Mouse (Mus musculus): ENCODE results near the gene Fam84a. TPM values are rescaled to one million over a fixed set of nuclear protein-coding genes. Genes with fewer than 3 reads are reported as not detected.

The Fam84a gene
- total RNA-seq (2022): under 1 TPM in 2 of 4 experiments, not detected in 2; 0.07 TPM

DNA sequence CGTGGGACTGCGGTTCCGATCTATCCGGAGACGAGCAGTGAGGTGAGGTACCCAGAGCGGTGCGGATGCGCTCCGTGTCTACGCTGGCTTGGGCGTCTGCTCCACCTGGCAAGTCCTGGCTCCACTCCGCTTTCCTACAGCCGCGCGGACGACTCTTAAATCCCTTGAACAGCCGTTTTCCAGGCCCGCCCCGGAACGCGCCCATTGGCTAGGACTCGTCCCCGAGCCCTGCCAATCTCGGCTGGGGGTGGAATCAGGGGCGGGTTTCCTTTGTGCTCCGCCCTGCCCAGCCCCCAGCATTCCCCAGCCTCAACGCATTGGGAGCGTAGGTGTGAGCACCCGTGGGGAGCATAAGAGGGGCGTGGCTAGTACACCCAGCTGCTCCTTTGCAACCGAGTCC is at the start of gene Fam84a:
Fam84a (minus strand) TSS at position 134 of the 400 bp plus-strand sequence.
- DNase-seq (ENCODE audit: low spot score in 2 of 2): peak; percentile 22 to 24

DNA sequence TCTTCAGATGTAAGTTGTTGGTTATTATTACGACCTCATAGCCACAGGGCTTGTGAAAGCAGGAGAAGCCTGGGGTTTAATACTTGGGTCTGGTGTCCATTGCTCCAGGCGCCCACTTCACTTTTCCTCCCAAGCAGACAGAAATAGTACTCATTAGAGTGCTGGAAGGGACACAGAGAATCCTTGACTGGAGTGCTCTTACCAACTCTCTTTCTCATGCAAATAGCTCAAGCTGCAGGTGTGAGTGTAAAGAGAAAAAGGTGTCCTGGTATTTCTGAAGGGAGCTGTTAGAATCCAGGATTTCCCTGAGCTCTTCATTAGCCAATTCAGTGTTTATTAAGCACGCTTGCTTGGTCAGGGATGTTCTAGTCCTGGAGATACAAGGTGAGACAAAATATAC is 43.6 kb upstream of the Fam84a start:
- no peak for DNase-seq (ENCODE audit: low spot score in 2 of 2)

DNA sequence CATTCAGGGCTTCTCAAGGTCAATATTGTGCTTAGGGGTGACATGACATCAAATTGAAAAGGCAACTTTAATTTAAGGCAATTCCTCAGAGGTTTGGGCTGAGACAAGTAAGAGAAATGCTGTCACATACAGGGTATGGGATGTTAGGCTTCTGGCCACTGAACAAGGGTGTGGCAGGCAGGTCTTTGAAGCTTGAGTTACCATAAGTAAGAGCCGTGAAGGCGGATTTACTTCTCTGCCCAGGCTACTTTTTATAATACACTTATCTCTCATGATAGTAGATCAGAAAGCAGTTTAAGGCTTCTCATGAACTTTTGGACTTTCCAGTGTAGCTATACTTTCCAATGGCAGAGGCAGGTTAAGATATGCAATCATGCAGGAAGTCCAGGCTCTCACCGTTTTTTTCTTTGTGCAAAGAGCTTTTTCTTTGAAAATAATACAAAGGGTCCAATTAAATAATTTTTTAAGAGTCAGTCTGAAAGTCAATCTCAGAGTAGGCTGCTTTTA is 34.9 kb upstream of the Fam84a start:
- DNase-seq (ENCODE audit: low spot score in 2 of 2): no peak

DNA sequence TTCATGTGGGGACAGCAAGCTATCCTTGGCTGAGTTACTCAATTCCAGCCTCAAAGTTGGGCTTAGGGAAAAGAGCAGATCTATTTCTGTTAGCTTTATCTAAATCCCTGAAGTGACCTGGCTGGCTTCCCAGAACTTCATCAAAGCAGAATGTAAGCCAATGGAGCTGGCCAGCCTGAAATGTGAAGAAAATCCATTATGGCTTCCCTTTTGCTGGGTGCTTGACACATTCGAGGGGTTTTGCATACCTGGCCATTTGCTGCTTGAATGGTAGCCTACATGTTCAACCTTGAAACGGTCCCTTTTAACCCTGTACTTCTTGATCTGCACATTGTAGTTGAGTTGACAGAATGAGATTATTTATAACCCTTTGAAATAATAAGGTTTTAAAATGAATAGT is 13.9 kb upstream of the Fam84a start:
- DNase-seq (ENCODE audit: low spot score in 2 of 2): no peak

DNA sequence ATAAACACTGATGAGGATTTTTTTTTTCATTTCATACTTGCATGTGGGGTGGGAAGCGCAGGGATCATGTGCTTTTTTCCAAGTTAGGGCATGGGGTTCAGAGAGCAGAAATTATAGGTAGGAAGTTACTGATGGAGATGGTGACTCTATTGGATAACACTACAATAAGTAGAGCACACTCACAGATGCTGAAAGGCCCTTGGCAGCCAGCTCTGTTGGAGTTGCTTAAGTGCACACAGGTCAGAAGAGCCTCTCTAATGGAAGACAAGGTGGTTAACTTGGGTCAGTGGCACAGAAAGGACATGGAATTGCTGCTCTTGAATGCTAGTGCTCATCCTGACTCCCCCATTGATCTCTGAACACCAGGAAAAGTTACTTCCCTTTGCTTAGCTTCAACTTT is 13.1 kb upstream of the Fam84a start:
- no peak for DNase-seq (ENCODE audit: low spot score in 2 of 2)

DNA sequence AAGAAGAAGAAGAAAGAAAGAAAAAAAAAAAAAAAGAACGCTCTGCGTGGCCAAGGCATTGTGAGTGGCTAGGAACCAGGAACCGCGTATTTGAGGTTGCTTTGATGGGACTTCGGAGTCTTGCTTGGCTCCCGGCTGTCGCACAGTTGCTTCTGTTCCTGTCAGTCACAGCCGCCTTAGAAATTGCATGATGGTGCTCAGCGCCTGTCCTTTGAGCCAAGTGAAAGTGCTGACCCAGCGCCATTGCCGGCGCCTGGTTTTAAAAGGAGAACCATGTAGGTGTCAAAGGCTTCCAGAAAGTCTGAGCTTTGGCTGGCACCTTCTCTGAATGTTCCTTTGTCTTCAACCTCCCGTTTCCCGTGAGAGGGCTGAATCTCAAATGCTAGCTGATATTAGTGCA is 572 bp upstream of the Fam84a start:
- DNase-seq (ENCODE audit: low spot score in 2 of 2): peak in 1 of 2 experiments; percentile 3

DNA sequence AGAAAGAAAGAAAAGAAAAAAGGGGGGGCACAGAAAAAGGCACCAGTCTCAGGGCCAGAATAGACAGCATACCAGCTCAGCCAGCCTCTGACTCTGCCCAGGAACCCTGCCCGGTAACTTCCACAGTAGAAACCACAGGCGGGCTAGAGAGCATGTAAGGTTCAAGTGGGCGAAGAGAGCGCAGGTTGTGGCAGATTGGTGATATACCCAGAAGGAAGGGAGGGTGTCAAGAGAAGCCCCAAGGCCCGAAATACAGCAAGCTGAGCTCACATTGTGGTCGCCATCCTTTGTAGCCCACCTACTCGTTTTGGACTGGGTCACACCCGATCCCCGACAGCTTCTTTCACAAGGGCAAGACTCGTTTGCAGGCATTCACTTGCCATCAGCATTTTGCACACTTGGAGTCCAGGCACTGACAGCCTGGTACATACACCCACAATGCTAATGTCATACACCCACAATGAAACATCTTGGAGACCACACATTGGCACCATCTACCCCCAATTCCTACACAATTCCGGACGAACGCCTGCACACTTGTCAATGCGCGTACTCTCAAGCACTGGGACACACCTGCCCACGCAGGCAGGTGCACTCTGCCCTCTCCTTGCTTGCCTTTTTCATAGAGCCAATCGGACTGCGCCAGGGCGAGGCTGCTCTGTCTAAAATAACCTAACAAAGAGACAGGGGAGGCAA is 770 bp downstream of the Fam84a start:
- no peak for DNase-seq (ENCODE audit: low spot score in 2 of 2)

DNA sequence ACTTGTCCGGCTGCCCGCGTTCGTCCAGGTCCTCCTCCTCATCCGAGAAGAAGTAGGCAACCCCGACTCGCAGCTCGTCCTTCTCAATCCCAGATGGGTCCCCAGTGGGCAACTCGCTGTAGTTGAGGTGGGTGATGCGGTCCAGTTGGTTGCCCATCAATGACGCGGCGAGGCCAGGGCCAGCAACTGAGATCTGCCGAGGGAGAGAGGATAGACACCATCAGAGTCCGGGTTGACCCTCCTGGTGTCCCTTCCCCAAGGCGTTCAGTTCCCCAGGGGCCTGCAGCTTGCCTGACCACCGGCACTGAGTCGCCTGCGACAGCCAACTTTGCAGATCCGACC is 1.3 kb downstream of the Fam84a start:
- DNase-seq (ENCODE audit: low spot score in 2 of 2): no peak

DNA sequence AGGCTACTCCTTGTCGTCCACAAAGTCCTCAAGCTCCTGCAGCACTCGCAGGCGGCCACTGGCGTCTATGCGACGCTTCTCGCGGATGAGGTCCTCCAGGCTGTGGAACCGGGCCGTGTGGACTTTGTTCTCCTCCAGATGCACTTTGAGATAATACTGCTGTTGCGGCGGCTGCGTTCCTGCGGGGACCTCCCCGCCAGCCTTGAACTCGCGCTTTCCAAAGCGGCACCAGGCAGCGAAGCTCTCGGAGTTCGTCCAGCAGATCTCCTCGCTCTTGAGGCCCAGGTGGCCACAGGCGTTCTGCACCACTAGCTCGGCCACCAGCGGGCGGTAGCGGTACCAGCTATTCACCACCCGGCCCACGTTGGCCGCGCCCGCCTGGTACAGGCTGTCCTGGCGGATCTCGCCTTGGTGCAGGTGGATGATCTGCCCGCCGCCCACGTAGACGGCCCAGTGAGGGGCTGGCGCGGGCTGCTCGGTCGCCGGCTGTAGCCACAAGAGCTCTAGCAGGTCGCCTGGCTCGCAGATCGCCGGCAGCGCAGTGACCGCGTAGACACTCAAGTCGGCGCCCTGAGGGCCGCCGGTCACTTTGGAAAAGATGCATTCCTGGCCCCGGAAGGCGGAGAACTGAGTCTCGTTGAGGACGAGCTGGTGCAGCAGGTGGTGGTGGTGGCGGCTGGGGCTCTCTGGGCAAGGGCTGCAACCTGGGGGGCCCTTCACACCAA is 1.8 kb downstream of the Fam84a start:
- DNase-seq (ENCODE audit: low spot score in 2 of 2): peak in 1 of 2 experiments; percentile 2

DNA sequence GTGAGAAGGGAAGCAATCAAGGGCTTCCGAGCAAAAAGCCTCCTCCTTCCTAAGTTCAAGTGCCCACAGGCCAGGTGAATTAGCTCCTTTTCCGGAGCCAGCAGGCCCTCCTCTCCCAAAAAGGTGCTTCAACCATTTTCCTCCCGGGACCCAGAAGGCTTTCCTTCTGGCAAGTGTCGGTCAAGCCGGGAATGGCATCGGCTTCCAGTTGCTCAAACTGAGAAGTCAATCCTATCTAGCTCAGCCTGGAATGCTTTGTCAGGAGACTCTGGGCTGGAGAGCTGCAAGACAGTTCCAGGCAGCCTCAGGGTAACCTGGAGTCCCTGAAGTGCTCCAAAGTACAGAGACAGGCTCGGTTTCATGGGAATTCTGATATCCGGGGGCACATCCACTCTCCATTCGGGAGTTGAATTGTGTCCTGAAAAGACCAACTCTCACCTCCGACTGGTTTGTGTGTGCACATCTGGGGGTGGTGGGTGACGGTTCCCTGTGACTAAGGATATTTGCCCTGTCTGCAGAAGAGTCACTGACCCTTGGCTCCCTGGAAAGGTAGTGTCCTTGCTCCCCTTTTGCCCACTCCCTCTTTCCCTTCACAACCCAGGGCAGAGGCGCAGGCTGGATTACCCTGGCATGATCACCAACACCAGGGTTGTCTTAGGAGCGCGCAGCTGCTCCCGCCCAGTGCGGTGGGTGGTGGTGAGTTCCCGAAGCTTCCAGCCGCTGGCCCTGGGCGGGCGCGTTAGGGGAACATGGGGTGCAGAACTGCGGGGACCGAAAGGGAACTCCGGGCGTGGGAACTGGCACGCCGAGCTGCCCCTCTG is 2.6 kb downstream of the Fam84a start:
- no peak for DNase-seq (ENCODE audit: low spot score in 2 of 2)

DNA sequence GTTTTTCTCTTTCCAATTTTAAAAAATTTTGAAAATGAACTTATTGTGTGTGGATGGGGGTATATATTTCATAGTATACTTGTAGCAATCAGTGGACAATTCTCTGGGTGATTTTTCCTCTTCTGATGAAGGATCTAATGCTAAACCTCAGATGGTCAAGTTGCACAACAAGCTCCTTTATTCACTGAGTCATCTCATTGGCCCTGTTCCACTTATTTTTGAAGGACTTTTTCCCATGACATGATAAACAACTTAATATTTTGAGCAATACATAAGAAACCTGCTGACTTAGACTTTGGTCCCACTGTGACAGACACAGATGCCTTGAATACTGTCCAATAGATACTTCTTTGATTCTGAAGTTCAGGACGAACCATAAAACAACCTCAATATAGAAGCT is 14.8 kb downstream of the Fam84a start:
- DNase-seq (ENCODE audit: low spot score in 2 of 2): no peak

DNA sequence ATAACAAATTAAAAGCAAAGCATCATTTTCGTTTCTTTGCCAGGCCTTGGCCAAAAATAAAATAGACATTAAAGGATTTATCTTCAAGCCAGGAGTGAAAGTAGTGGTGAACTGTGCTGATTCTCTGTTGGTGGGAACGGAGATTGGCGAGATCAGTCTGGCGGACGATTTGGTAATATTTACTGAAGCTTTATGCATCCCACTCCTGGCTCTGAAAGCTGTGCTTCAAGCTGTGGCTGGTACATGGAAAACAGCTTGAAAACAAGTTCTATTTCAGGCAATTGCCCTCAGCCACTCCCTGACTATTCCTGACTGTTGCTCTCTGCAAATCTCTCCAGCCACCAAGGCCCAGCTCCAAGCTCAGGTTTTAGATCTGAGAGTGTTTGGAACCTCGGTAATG is 37.1 kb downstream of the Fam84a start:
- DNase-seq (ENCODE audit: low spot score in 2 of 2): no peak

DNA sequence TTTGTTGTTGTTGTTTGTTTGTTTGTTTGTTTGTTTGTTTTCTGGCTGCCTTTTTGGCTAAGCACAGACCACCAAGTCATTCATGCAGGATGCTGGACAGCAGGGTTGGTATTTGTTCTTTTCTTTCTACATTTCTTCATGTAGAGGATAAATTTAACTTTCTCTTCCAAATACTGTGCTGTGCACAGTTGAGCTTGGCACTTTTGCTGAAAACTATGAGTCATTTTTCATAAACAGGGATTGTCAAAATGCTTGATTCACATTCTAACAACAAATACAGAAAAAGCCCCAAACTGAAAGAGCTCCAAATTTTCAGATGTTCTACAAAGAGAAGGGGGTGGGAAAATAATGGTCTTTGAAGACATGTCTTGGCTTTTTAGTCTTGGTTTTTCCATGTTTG is 54.9 kb downstream of the Fam84a start:
- no peak for DNase-seq (ENCODE audit: low spot score in 2 of 2)

Data from gastrocnemius, adult 8-10 months (tissue).